Mouse (Mus musculus) kidney, adult 2 months (tissue): ENCODE data around the gene Galr3. TPM values are rescaled to one million over a fixed set of nuclear protein-coding genes. Genes with fewer than 3 reads are reported as not detected.

Experiments
- DNase-seq: peaks from one replicate; pipeline ENCODE4 v3.0.0; 2021
- H3K27ac ChIP-seq: fragments of 200-500 bp; 2 replicates; pipeline ENCODE4 v1.5.1; 2012; ENCODE audit warnings: low read depth, low read length, control low read depth, inconsistent platforms; ENCODE audit not compliant: insufficient read depth
- H3K27me3 ChIP-seq: fragments of 200-500 bp; replicated peaks from 2 replicates; pipeline ENCODE4 v1.6.1; 2012; ENCODE audit warnings: mild to moderate bottlenecking, moderate library complexity, low read length, inconsistent platforms; ENCODE audit not compliant: control insufficient read depth, insufficient read depth
- H3K36me3 ChIP-seq: fragments of 200-500 bp; 2 replicates; pipeline ENCODE4 v1.6.1; 2012; ENCODE audit warnings: mild to moderate bottlenecking, moderate library complexity, low read length, inconsistent platforms; ENCODE audit not compliant: control insufficient read depth, insufficient read depth
- H3K4me1 ChIP-seq: fragments of 200-500 bp; 2 replicates; pipeline ENCODE4 v1.6.1; 2011; ENCODE audit warnings: low read length; ENCODE audit not compliant: control insufficient read depth, insufficient read depth
- H3K4me3 ChIP-seq: fragments of 200-500 bp; 2 replicates; pipeline ENCODE4 v1.5.1; 2011; ENCODE audit warnings: mild to moderate bottlenecking, low read depth, low read length, control low read depth; ENCODE audit not compliant: insufficient read depth
- CTCF ChIP-seq: fragments of 200-500 bp; conservative IDR thresholded peaks from 2 replicates; pipeline ENCODE4 v1.5.1; 2011; ENCODE audit warnings: low read depth, mild to moderate bottlenecking, control low read depth, low read length, moderate library complexity, mixed read lengths; ENCODE audit not compliant: insufficient read depth, insufficient read length
- POLR2A ChIP-seq: fragments of 200-500 bp; IDR thresholded peaks from one replicate; pipeline ENCODE4 v1.6.1; 2011; ENCODE audit warnings: low read depth, low read length, control low read depth
- WGBS: fragments of 180-500 bp; shearing (Covaris S2); methylation state at CpG from one replicate; pipeline ENCODE4 v1.1.7; 2018; 5-methylcytosine and 5-hydroxymethylcytosine counted together
- polyA plus RNA-seq: library from polyadenylated mRNA; depleted of rRNA; stranded (reverse); fragments of >200 nt; gene quantifications from 2 replicates; pipeline ENCODE4 v1.2.3, GENCODE M21; 2012; rRNA removed

Gene Galr3
- 0.64 and 1.2 TPM in 2 replicates for polyA plus RNA-seq

DNA sequence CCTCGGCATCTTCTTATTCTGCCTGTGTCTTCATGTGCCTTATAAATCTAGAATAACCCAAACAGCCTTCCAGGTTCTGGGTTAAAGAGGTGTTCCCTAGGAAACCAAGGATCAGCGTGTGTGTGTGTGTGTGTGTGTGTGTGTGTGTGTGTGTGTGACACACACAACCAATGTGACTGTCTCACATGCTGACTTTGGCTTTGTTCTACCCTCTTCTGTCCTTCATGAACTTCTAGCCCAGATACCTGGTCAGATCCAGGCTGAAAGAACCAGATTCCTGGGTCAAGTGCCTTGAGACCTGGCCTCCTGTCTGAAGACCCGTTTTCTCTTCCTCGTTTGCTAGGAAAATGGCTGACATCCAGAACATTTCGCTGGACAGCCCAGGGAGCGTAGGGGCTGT is at the start of gene Galr3:
Gene Galr3, plus strand, starts transcription at position 301 of the 400 bp plus-strand sequence.
- no peak within 1 kb of the TSS for H3K27ac ChIP-seq
- peak within 1 kb of the TSS; percentile 52 for H3K4me3 ChIP-seq
- H3K4me1 ChIP-seq: peaks cover 7% of the 10 kb centered on the region; the same call in 1 of the 2 replicates
- WGBS: 70% methylated on average over 6 of the region's 6 CpGs
- TF ChIP-seq CTCF (no peak), POLR2A (no peak)
- H3K36me3 ChIP-seq: no peaks in the 10 kb centered on the region
- no peaks in the 10 kb centered on the region for H3K27me3 ChIP-seq
- no peak for DNase-seq

DNA sequence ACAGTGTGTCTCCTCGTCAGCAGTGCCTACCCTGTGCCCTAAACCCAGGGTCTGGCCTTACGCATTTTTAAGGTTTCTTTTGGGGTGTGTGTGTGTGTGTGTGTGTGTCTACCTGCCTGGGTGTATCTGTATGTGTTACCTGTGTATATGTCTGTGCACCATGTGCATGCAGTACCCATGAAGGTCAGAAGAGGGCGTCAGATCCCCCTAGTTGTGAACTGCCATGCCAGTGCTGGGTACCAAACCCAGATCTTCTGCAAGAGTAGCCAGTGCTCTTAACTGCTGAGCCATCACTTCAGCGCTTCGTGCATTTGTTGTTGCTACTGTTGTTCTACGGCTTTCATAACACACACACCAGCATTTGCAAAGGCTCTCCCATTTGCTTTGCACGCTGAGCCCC is 49.5 kb upstream of the Galr3 start:
- no peak for TF ChIP-seq POLR2A
- TF ChIP-seq CTCF: peak; percentile 38; the same call in 1 of the 2 replicates

DNA sequence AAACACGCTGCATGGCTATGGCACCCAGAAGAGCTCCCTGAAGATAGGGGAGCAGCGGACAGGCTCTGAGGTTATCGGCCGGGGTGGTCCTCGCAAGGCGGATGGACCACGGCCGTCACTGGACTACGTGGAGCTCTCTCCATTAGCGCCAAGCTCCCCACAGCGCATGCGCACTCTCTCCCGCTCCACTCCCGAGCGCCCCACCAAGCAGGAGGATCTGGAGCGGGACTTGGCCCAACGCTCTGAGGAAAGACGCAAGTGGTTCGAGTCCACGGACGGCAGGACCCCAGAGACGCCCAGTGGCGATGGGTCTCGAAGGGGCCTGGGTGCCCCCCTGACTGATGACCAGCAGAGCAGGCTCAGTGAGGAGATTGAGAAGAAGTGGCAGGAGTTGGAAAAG is 48.8 kb upstream of the Galr3 start:
- no peaks in the 10 kb centered on the region for H3K36me3 ChIP-seq
- no peak for DNase-seq
- TF ChIP-seq POLR2A (no peak), CTCF (no peak)
- H3K27ac ChIP-seq: no peak overlapping the region
- no peaks in the 10 kb centered on the region for H3K27me3 ChIP-seq
- 97% methylated on average over 24 of the region's 24 CpGs for WGBS
- peaks cover 15% of the 10 kb centered on the region; the same call in 1 of the 2 replicates for H3K4me1 ChIP-seq
- H3K4me3 ChIP-seq: no peak overlapping the region

More for the DNA sequence above, 49.5 kb upstream of the Galr3 start:
- no peak overlapping the region for H3K27ac ChIP-seq
- DNase-seq: no peak
- WGBS: 93% methylated on average over 7 of the region's 7 CpGs
- no peaks in the 10 kb centered on the region for H3K27me3 ChIP-seq
- H3K4me1 ChIP-seq: peaks cover 15% of the 10 kb centered on the region; the same call in 1 of the 2 replicates
- H3K36me3 ChIP-seq: no peaks in the 10 kb centered on the region
- no peak overlapping the region for H3K4me3 ChIP-seq

DNA sequence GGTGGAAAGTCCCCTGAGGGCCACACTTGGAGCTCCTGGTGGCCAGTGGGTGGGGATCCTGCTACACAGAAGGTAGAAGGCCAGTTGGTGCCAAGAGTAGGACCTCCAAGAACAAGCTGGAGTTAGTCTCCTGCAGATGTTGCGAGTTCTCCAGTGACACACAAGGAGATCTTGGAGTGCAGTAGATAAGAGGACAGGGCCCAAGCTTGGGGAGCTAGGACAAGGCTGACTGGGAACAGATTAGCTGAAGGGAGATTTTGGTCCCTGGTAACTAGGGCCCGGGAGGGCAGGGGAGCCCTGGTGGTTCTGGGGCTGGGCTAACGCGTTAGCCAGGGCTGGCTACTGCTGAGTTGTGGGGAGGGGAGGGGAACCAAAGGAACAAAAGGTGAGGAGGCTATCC is 45.8 kb upstream of the Galr3 start:
- 91% methylated on average over 4 of the region's 4 CpGs for WGBS

DNA sequence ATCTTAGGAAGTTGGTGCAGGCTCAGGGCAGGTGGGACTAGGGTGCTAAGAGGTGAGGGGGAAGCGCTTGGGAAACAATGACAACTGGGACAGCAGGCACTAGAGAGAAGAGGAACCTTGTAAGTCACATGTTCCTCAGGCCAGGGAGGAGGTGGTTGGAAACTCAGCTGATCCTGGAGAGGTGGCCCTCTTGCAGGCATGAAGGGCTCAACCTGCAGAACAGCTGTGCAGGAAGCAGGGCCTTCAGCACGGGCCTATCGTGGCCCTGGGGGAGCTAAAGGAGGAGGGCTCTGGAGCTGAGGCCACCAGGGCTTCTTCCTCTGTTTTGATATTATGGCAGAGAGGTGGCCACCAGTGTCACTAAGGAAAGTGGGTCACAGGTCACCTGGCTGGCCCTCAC is 45.0 kb upstream of the Galr3 start:
- 75% methylated on average over 3 of the region's 3 CpGs for WGBS
- Histone ChIP-seq H3K36me3 (no peaks in the 10 kb centered on the region), H3K27ac (no peak overlapping the region), H3K4me1 (peaks cover 10% of the 10 kb centered on the region; the same call in 1 of the 2 replicates), H3K4me3 (no peak overlapping the region), H3K27me3 (no peaks in the 10 kb centered on the region)
- no peak for DNase-seq
- TF ChIP-seq CTCF (no peak), POLR2A (no peak)

More for the DNA sequence above, 45.8 kb upstream of the Galr3 start:
- H3K4me1 ChIP-seq: peaks cover 10% of the 10 kb centered on the region; the same call in 1 of the 2 replicates
- H3K36me3 ChIP-seq: no peaks in the 10 kb centered on the region
- H3K27ac ChIP-seq: no peak overlapping the region
- H3K27me3 ChIP-seq: no peaks in the 10 kb centered on the region
- TF ChIP-seq CTCF (no peak), POLR2A (no peak)
- no peak overlapping the region for H3K4me3 ChIP-seq
- no peak for DNase-seq

DNA sequence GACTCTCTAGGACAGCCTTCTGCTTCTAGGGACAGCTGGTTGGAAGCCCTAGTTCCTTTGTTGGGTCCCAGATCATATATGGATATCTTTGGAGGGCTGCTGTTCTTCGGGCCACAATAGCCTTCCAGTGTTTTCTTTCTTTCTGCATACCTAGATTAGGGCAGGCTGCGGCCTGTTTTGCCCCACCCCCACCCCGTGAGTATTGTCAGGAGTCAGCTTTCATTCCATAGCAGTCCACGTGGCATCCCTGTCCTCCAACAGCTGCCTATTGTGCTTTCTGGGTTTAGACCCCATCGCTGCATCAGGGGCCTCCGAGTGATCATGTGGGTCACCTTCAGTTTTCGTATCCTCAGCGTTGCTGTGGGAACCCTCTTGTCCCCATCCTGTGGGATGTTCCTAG is 43.3 kb upstream of the Galr3 start:
- no peak overlapping the region for H3K4me3 ChIP-seq
- TF ChIP-seq CTCF: no peak
- TF ChIP-seq POLR2A: no peak
- 69% methylated on average over 8 of the region's 8 CpGs for WGBS
- H3K4me1 ChIP-seq: peaks cover 10% of the 10 kb centered on the region; the same call in 1 of the 2 replicates
- no peaks in the 10 kb centered on the region for H3K27me3 ChIP-seq
- H3K27ac ChIP-seq: no peak overlapping the region
- no peak for DNase-seq
- H3K36me3 ChIP-seq: no peaks in the 10 kb centered on the region

DNA sequence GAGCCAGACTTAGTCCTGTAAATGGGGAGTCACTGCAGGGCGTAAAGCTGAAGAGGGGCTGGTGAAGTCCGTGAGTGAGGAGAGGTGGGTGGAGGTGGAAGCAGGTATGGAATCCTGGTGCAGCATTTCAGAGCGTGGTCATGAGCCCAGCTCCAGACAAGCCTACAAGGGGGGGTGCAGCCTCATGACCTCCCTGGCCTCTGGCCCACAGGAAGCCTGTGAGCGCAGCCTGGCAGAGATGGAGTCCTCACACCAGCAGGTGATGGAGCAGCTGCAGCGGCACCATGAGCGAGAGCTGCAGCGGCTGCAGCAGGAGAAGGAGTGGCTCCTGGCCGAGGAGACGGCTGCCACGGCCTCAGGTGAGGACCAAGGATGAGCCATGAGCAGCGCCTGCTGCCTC is 42.1 kb upstream of the Galr3 start:
- Histone ChIP-seq H3K27me3 (no peaks in the 10 kb centered on the region), H3K4me1 (peaks cover 10% of the 10 kb centered on the region; the same call in 1 of the 2 replicates), H3K4me3 (no peak overlapping the region), H3K36me3 (no peaks in the 10 kb centered on the region), H3K27ac (no peak overlapping the region)
- no peak for TF ChIP-seq POLR2A
- no peak for TF ChIP-seq CTCF
- no peak for DNase-seq
- WGBS: 75% methylated on average over 11 of the region's 11 CpGs

DNA sequence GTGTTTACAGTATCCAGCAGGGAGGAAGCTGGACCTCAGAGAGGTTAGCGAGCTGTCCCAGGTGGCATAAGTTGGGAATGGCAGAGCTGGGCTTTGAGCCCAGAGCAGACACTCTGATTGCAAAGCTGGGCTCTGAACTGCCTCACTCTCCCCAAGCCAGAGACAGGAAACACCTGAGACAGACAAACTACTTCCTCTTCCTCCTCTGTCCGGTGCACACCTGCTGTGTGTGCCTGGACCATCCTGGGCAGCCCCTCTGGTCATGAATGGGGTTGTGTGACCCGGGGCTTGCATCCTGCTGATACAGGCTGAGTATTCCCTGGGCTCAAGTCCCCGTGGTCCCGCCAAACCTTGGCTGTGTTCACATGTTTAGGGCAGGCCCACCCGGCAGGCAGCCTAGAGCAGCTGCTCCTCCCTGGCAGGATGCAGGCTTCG is 41.3 kb upstream of the Galr3 start:
- no peak overlapping the region for H3K4me3 ChIP-seq
- no peak for DNase-seq
- no peak overlapping the region for H3K27ac ChIP-seq
- no peak for TF ChIP-seq POLR2A
- no peak for TF ChIP-seq CTCF
- peaks cover 6% of the 10 kb centered on the region; the same call in 1 of the 2 replicates for H3K4me1 ChIP-seq
- H3K36me3 ChIP-seq: no peaks in the 10 kb centered on the region
- H3K27me3 ChIP-seq: no peaks in the 10 kb centered on the region
- 72% methylated on average over 7 of the region's 7 CpGs for WGBS
